Mouse (Mus musculus): ENCODE results near the gene 1700019N19Rik. TPM values are rescaled to one million over a fixed set of nuclear protein-coding genes. Genes with fewer than 3 reads are reported as not detected.
A peak's percentile ranks its signal among the peaks of the same experiment; 100 is the strongest.

1700019N19Rik gene
- polyA plus RNA-seq, 1 experiment from 2014 or later = not detected

GRCm38 (mm10) chr19:58830182-58830581 is 35.9 kb upstream of the 1700019N19Rik start:
- 91% methylated on average over 7 of the region's 7 CpGs for WGBS
- no peak overlapping the region for H3K9ac ChIP-seq (ENCODE audit: low read depth, low read length)
- H3K27me3 ChIP-seq (ENCODE audit: control insufficient read depth, insufficient read depth, low read depth, low read length) = no peaks in the 10 kb centered on the region
- H3K4me3 ChIP-seq (ENCODE audit: low read depth, low read length) = no peak overlapping the region
- ATAC-seq = no peak
- H3K36me3 ChIP-seq (ENCODE audit: control insufficient read depth, insufficient read depth, low read length) = no peaks in the 10 kb centered on the region; the same call in 1 of the 2 replicates
- H3K9me3 ChIP-seq (replicated peaks; ENCODE audit: control insufficient read depth, low read length, poor library complexity, severe bottlenecking) = no peaks in the 10 kb centered on the region
- H3K4me2 ChIP-seq (ENCODE audit: low read length) = no peak overlapping the region
- H3K4me1 ChIP-seq (ENCODE audit: control insufficient read depth, insufficient read depth, low read length) = peaks cover 22% of the 10 kb centered on the region
- peak overlapping the region; percentile 59 for H3K27ac ChIP-seq (ENCODE audit: low read length)

GRCm38 (mm10) chr19:58829575-58829974 is 35.3 kb upstream of the 1700019N19Rik start:
- H3K4me3 ChIP-seq (ENCODE audit: low read depth, low read length) = no peak overlapping the region
- no peaks in the 10 kb centered on the region; the same call in 1 of the 2 replicates for H3K9me3 ChIP-seq (replicated peaks; ENCODE audit: control insufficient read depth, low read length, poor library complexity, severe bottlenecking)
- H3K9ac ChIP-seq (ENCODE audit: low read depth, low read length) = no peak overlapping the region
- H3K27ac ChIP-seq (ENCODE audit: low read length) = peak overlapping the region; percentile 59
- 46% methylated on average over 5 of the region's 5 CpGs for WGBS
- peaks cover 6% of the 10 kb centered on the region for H3K36me3 ChIP-seq (ENCODE audit: control insufficient read depth, insufficient read depth, low read length)
- no peaks in the 10 kb centered on the region for H3K27me3 ChIP-seq (ENCODE audit: control insufficient read depth, insufficient read depth, low read depth, low read length)
- peak; percentile 71 for ATAC-seq
- H3K4me1 ChIP-seq (ENCODE audit: control insufficient read depth, insufficient read depth, low read length) = peaks cover 22% of the 10 kb centered on the region
- no peak overlapping the region for H3K4me2 ChIP-seq (ENCODE audit: low read length)

- Histone ChIP-seq H3K27me3 (ENCODE audit: control insufficient read depth, insufficient read depth, low read depth, low read length) (no peaks in the 10 kb centered on the region), H3K4me1 (ENCODE audit: control insufficient read depth, insufficient read depth, low read length) (peaks cover 15% of the 10 kb centered on the region), H3K9ac (ENCODE audit: low read depth, low read length) (no peak overlapping the region), H3K9me3 (replicated peaks; ENCODE audit: control insufficient read depth, low read length, poor library complexity, severe bottlenecking) (no peaks in the 10 kb centered on the region; the same call in 1 of the 2 replicates), H3K4me2 (ENCODE audit: low read length) (no peak overlapping the region), H3K4me3 (ENCODE audit: low read depth, low read length) (no peak overlapping the region), H3K36me3 (ENCODE audit: control insufficient read depth, insufficient read depth, low read length) (peaks cover 8% of the 10 kb centered on the region), H3K27ac (ENCODE audit: low read length) (no peak overlapping the region)
- WGBS = 56% methylated on average over 7 of the region's 7 CpGs
- no peak for ATAC-seq
These were observed 33.4 kb upstream of the 1700019N19Rik start for GRCm38 (mm10) chr19:58827656-58828055.

- Histone ChIP-seq H3K4me2 (ENCODE audit: low read length) (no peak overlapping the region), H3K27me3 (ENCODE audit: control insufficient read depth, insufficient read depth, low read depth, low read length) (no peaks in the 10 kb centered on the region), H3K9ac (ENCODE audit: low read depth, low read length) (no peak overlapping the region), H3K36me3 (ENCODE audit: control insufficient read depth, insufficient read depth, low read length) (peaks cover 13% of the 10 kb centered on the region), H3K9me3 (replicated peaks; ENCODE audit: control insufficient read depth, low read length, poor library complexity, severe bottlenecking) (no peaks in the 10 kb centered on the region; the same call in 1 of the 2 replicates), H3K4me3 (ENCODE audit: low read depth, low read length) (no peak overlapping the region), H3K4me1 (ENCODE audit: control insufficient read depth, insufficient read depth, low read length) (peaks cover 3% of the 10 kb centered on the region; the same call in 1 of the 2 replicates), H3K27ac (ENCODE audit: low read length) (no peak overlapping the region)
- ATAC-seq = no peak
- WGBS = 77% methylated on average over 1 of the region's 1 CpGs
These were observed 30.1 kb upstream of the 1700019N19Rik start for GRCm38 (mm10) chr19:58824316-58824715.

GRCm38 (mm10) chr19:58823301-58823700 is 29.0 kb upstream of the 1700019N19Rik start:
- Histone ChIP-seq H3K9ac (ENCODE audit: low read depth, low read length) (no peak overlapping the region), H3K4me1 (ENCODE audit: control insufficient read depth, insufficient read depth, low read length) (no peaks in the 10 kb centered on the region), H3K27me3 (ENCODE audit: control insufficient read depth, insufficient read depth, low read depth, low read length) (no peaks in the 10 kb centered on the region), H3K27ac (ENCODE audit: low read length) (no peak overlapping the region), H3K9me3 (replicated peaks; ENCODE audit: control insufficient read depth, low read length, poor library complexity, severe bottlenecking) (no peaks in the 10 kb centered on the region; the same call in 1 of the 2 replicates), H3K36me3 (ENCODE audit: control insufficient read depth, insufficient read depth, low read length) (peaks cover 13% of the 10 kb centered on the region), H3K4me3 (ENCODE audit: low read depth, low read length) (no peak overlapping the region), H3K4me2 (ENCODE audit: low read length) (no peak overlapping the region)
- WGBS = 89% methylated on average over 3 of the region's 3 CpGs
- no peak for ATAC-seq

- Histone ChIP-seq H3K27ac (ENCODE audit: low read length) (no peak overlapping the region), H3K27me3 (ENCODE audit: control insufficient read depth, insufficient read depth, low read depth, low read length) (no peaks in the 10 kb centered on the region), H3K4me1 (ENCODE audit: control insufficient read depth, insufficient read depth, low read length) (no peaks in the 10 kb centered on the region), H3K9ac (ENCODE audit: low read depth, low read length) (no peak overlapping the region), H3K36me3 (ENCODE audit: control insufficient read depth, insufficient read depth, low read length) (peaks cover 15% of the 10 kb centered on the region), H3K4me2 (ENCODE audit: low read length) (no peak overlapping the region), H3K4me3 (ENCODE audit: low read depth, low read length) (no peak overlapping the region), H3K9me3 (replicated peaks; ENCODE audit: control insufficient read depth, low read length, poor library complexity, severe bottlenecking) (no peaks in the 10 kb centered on the region; the same call in 1 of the 2 replicates)
- no peak for ATAC-seq
- WGBS = 73% methylated on average over 20 of the region's 20 CpGs
These were observed 28.4 kb upstream of the 1700019N19Rik start for GRCm38 (mm10) chr19:58822454-58823200.

- no peaks in the 10 kb centered on the region for H3K27me3 ChIP-seq (ENCODE audit: control insufficient read depth, insufficient read depth, low read depth, low read length)
- H3K9me3 ChIP-seq (replicated peaks; ENCODE audit: control insufficient read depth, low read length, poor library complexity, severe bottlenecking) = no peaks in the 10 kb centered on the region
- H3K27ac ChIP-seq (ENCODE audit: low read length) = no peak overlapping the region
- no peak for ATAC-seq
- no peaks in the 10 kb centered on the region for H3K4me1 ChIP-seq (ENCODE audit: control insufficient read depth, insufficient read depth, low read length)
- H3K36me3 ChIP-seq (ENCODE audit: control insufficient read depth, insufficient read depth, low read length) = peaks cover 7% of the 10 kb centered on the region
- no peak overlapping the region for H3K9ac ChIP-seq (ENCODE audit: low read depth, low read length)
- WGBS = 83% methylated on average over 14 of the region's 14 CpGs
- H3K4me2 ChIP-seq (ENCODE audit: low read length) = no peak overlapping the region
- no peak overlapping the region for H3K4me3 ChIP-seq (ENCODE audit: low read depth, low read length)
These were observed 24.5 kb upstream of the 1700019N19Rik start for GRCm38 (mm10) chr19:58818571-58819415.

- no peak overlapping the region for H3K4me2 ChIP-seq (ENCODE audit: low read length)
- H3K9ac ChIP-seq (ENCODE audit: low read depth, low read length) = no peak overlapping the region
- no peaks in the 10 kb centered on the region for H3K9me3 ChIP-seq (replicated peaks; ENCODE audit: control insufficient read depth, low read length, poor library complexity, severe bottlenecking)
- H3K27ac ChIP-seq (ENCODE audit: low read length) = no peak overlapping the region
- 85% methylated on average over 11 of the region's 11 CpGs for WGBS
- peaks cover 7% of the 10 kb centered on the region for H3K36me3 ChIP-seq (ENCODE audit: control insufficient read depth, insufficient read depth, low read length)
- no peak for ATAC-seq
- no peaks in the 10 kb centered on the region for H3K27me3 ChIP-seq (ENCODE audit: control insufficient read depth, insufficient read depth, low read depth, low read length)
- no peaks in the 10 kb centered on the region for H3K4me1 ChIP-seq (ENCODE audit: control insufficient read depth, insufficient read depth, low read length)
- no peak overlapping the region for H3K4me3 ChIP-seq (ENCODE audit: low read depth, low read length)
These were observed 23.1 kb upstream of the 1700019N19Rik start for GRCm38 (mm10) chr19:58817398-58817797.
